Mouse (Mus musculus) gastrocnemius, postnatal 14 days (tissue): ENCODE data around the gene Nans. TPM values are rescaled to one million over a fixed set of nuclear protein-coding genes. Genes with fewer than 3 reads are reported as not detected.

ENCODE experiments used
- total RNA-seq, 2 experiments: library from RNA; stranded (reverse); gene quantifications; 2 replicates each; pipeline ENCODE4 v1.2.3; 2021

Nans gene
- total RNA-seq, 2 experiments from 2014 or later = 23.6 to 29.1 TPM

Other genes starting within 250 kb of the Nans start
- not detected for gene Foxe1, start 145.6 kb upstream of the Nans start, total RNA-seq
- gene Trmo, start 99.8 kb upstream of the Nans start, total RNA-seq = 1 to 10 TPM; 3.0 to 3.1 TPM
- not detected for gene Hemgn, start 75.7 kb upstream of the Nans start, total RNA-seq
- 10 to 100 TPM; 69.9 to 78.8 TPM for gene Anp32b, start 38.3 kb upstream of the Nans start, total RNA-seq
- under 1 TPM; 0.66 to 0.93 TPM for gene Trim14, start 46.9 kb downstream of the Nans start, total RNA-seq
- under 1 TPM; 0.27 to 0.66 TPM for gene Coro2a, start 113.0 kb downstream of the Nans start, total RNA-seq
- gene Tbc1d2, start 161.0 kb downstream of the Nans start, total RNA-seq = 1 to 10 TPM; 1.1 TPM